Mouse (Mus musculus) forebrain, embryonic 13.5 days (tissue): ENCODE measurements around the gene Prune2. TPM values are rescaled to one million over a fixed set of nuclear protein-coding genes. Genes with fewer than 3 reads are reported as not detected.
A peak's percentile ranks its signal among the peaks of the same experiment; 100 is the strongest.

Experiments
- ATAC-seq: fragments of 200-750 bp; cut with Nextera tagmentation; 2 replicates; pipeline ENCODE4 v1.8.0; 2017
- H3K27ac ChIP-seq: fragments of 300-500 bp; sonication (generic); 2 replicates; pipeline ENCODE4 v1.5.1; 2015; ENCODE audit warnings: inconsistent platforms, mild to moderate bottlenecking, moderate library complexity
- H3K27me3 ChIP-seq: fragments of 300-500 bp; sonication (generic); 2 replicates; pipeline ENCODE4 v1.6.1; 2015; ENCODE audit warnings: mild to moderate bottlenecking, inconsistent platforms
- H3K36me3 ChIP-seq: fragments of 300-500 bp; sonication (generic); 2 replicates; pipeline ENCODE4 v1.6.1; 2015; ENCODE audit warnings: mild to moderate bottlenecking, inconsistent platforms; ENCODE audit not compliant: poor library complexity, severe bottlenecking
- H3K4me1 ChIP-seq: fragments of 300-500 bp; sonication (generic); 2 replicates; pipeline ENCODE4 v1.6.1; 2015; ENCODE audit warnings: inconsistent platforms
- H3K4me2 ChIP-seq: fragments of 300-500 bp; sonication (generic); 2 replicates; pipeline ENCODE4 v1.6.1; 2015; ENCODE audit warnings: inconsistent platforms, mild to moderate bottlenecking, moderate library complexity
- H3K4me3 ChIP-seq: fragments of 300-500 bp; sonication (generic); 2 replicates; pipeline ENCODE4 v1.5.1; 2015; ENCODE audit warnings: mild to moderate bottlenecking, inconsistent platforms
- H3K9ac ChIP-seq: fragments of 300-500 bp; sonication (generic); 2 replicates; pipeline ENCODE4 v1.6.1; 2015; ENCODE audit warnings: mild to moderate bottlenecking, inconsistent platforms
- H3K9me3 ChIP-seq: fragments of 300-500 bp; sonication (generic); replicated peaks from 2 replicates; pipeline ENCODE4 v1.6.1; 2016; ENCODE audit warnings: inconsistent platforms
- WGBS: fragments of 180-500 bp; shearing (Covaris S2); methylation state at CpG from one replicate; pipeline ENCODE4 v1.1.7; 2015; 5-methylcytosine and 5-hydroxymethylcytosine counted together
- polyA plus RNA-seq: library from polyadenylated mRNA; unstranded; fragments of >200 nt; fragmentation: Nextera tagmentation; extraction: Ambion mirVana; gene quantifications from 2 replicates; pipeline ENCODE4 v1.2.1, GENCODE M21; 2015

Gene Prune2
- polyA plus RNA-seq, 1 experiment from 2014 or later: 2.0 TPM

DNA sequence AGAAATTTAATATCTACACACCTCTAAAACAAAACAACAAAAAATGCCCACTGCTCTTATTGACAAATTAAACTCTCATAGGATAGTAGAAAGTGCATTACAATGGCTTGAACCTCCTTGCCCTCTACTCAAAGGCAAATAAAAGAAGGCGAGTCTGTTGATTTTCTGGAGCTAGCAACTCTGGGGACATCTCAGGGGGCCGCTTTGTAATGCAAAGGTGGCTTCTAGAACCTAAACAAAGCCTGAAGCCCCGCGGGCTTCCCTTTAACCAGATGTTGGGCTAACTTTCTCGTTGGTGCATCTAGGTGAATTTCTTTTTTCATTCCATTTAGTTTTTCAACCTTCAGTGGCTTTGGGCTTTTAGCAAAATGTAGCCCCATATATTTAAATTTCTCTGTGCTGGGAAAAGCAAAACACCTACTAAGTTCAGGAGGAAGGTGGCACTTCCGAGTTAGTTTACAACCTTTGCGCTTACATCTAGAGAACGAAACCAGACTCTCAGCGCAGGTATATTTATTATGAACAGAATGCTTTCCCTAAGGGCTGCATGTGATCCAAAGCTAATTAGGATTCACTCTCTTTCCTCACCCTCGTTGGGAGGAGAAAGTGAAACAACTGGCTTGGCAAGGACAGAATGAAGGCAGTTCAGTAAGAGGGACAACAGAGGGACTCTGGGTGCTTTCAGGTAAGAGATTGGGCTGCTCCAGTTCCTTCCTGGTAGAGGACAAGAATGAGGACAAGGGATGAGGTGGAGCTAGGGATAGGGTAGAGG, 182.4 kb downstream of the Prune2 start:
- H3K27ac ChIP-seq: no peak overlapping the region
- H3K4me2 ChIP-seq: no peak overlapping the region
- H3K27me3 ChIP-seq: no peaks in the 10 kb centered on the region
- no peaks in the 10 kb centered on the region for H3K9me3 ChIP-seq
- ATAC-seq: no peak
- WGBS: 24% methylated on average over 10 of the region's 10 CpGs
- no peaks in the 10 kb centered on the region for H3K4me1 ChIP-seq
- no peaks in the 10 kb centered on the region for H3K36me3 ChIP-seq
- no peak overlapping the region for H3K4me3 ChIP-seq
- no peak overlapping the region for H3K9ac ChIP-seq

DNA sequence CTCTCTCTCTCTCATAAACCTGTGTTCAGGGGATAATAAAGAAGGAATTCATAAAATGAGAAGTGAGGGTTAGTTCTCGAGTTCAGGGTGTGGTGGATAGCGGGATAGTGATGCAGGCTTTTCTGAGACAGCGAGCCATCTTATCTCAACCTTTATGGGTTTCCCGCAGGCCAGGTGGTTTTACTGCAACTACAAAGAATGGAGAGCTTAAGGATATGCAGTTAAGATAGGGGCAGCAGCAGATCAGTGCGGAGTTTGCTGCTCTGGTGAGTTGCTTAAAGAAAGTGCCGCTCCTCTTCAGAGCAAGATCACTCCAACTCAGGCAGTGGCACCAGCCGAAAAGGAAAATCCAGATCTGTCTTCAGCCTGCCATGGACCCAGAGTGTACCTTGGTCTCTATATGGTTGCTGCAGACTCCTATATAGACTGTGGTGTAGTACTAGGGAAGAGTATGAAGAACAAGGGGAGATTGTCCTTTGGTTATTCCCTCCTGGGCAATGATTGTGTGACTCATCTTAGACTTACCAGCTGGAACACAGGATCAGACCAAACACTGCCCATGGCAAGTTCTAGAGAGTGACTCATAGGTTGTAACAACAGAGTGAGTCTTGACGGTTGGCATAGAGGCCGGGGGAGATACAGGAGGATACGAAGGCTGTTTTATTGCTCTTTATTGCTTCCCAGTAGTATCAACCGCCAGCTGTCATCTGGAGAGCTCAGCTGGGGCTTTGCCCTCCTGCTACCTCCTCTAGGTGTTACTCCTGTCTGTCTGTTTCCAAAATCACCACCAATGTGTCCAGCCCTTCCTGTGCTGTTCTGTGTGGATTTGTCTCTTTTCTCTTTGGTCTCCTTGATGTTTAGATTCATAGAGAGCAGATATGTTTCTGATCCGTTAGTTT, 184.3 kb downstream of the Prune2 start:
- Histone ChIP-seq H3K27me3 (no peaks in the 10 kb centered on the region), H3K4me2 (no peak overlapping the region), H3K9ac (no peak overlapping the region), H3K36me3 (no peaks in the 10 kb centered on the region), H3K9me3 (no peaks in the 10 kb centered on the region), H3K4me3 (no peak overlapping the region), H3K4me1 (no peaks in the 10 kb centered on the region), H3K27ac (no peak overlapping the region)
- WGBS: 92% methylated on average over 12 of the region's 12 CpGs
- ATAC-seq: no peak

DNA sequence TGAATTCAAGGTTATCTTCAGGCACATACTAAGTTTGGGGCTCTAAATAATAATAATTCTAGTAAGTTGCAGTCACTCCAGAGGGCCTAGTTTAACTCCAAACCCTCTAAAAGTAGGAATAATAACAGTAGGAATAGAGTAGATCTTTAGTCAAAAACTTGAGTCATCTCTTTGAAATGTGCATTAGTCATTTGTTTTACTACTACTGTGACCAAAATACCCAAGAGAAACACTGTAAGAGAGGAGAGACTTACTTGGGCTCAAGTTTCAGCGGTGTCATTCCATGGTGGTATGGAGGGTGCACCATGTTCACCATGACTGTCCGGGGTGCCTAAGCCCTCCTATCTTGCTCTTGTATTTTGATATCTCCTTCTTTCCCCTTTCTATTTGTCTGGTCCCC, 187.3 kb downstream of the Prune2 start:
- H3K27ac ChIP-seq: no peak overlapping the region
- no peaks in the 10 kb centered on the region for H3K9me3 ChIP-seq
- H3K36me3 ChIP-seq: no peaks in the 10 kb centered on the region
- no peak overlapping the region for H3K4me3 ChIP-seq
- no peak for ATAC-seq
- H3K4me2 ChIP-seq: no peak overlapping the region
- WGBS: 98% methylated on average over 2 of the region's 2 CpGs
- H3K9ac ChIP-seq: no peak overlapping the region
- no peaks in the 10 kb centered on the region for H3K4me1 ChIP-seq
- no peaks in the 10 kb centered on the region for H3K27me3 ChIP-seq

DNA sequence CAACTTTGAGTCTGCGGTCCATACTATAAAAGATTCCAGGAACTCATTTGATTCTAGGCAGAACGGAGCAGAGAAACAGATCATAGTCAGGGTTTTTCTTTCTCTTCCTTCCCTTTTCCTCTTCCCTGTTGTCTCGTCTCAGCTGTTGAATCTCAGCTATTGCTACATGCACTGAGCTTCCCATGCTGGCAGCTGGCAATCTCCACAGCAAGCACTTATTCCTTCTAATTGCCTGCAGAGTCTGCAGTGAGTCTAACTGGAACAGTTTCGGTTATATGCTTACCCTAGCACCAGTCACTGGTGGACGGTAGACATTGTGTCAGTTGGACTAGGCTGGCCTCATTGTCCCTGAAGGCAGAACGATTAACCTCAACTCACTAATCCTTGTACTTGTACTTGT, 188.3 kb downstream of the Prune2 start:
- no peaks in the 10 kb centered on the region for H3K4me1 ChIP-seq
- ATAC-seq: no peak
- no peak overlapping the region for H3K9ac ChIP-seq
- no peaks in the 10 kb centered on the region for H3K27me3 ChIP-seq
- no peak overlapping the region for H3K27ac ChIP-seq
- WGBS: 85% methylated on average over 6 of the region's 6 CpGs
- H3K36me3 ChIP-seq: no peaks in the 10 kb centered on the region
- H3K9me3 ChIP-seq: no peaks in the 10 kb centered on the region
- no peak overlapping the region for H3K4me2 ChIP-seq
- H3K4me3 ChIP-seq: no peak overlapping the region

DNA sequence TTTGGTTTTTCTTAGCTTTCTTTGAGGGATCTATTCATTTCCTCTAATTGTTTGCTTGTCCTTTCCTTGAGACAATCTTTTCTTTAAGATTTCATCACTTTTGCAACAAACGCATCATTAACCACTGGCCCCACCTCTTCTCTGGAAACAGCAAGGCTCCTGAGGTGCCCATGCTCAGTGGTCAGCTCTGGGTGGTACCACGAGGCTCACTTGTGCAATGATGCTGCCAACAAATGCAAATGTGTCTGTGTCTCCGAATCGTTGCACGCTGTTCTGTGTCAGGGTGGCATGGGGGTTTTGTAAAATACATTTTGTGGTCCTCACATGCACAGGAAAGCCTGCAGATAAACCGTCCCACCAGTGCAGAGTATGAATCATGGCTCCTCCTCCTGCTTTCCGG, 194.1 kb downstream of the Prune2 start:
- Histone ChIP-seq H3K9ac (no peak overlapping the region), H3K4me2 (no peak overlapping the region), H3K4me1 (no peaks in the 10 kb centered on the region), H3K4me3 (no peak overlapping the region), H3K36me3 (no peaks in the 10 kb centered on the region), H3K27ac (no peak overlapping the region), H3K27me3 (no peaks in the 10 kb centered on the region), H3K9me3 (no peaks in the 10 kb centered on the region)
- ATAC-seq: no peak
- 87% methylated on average over 7 of the region's 7 CpGs for WGBS

DNA sequence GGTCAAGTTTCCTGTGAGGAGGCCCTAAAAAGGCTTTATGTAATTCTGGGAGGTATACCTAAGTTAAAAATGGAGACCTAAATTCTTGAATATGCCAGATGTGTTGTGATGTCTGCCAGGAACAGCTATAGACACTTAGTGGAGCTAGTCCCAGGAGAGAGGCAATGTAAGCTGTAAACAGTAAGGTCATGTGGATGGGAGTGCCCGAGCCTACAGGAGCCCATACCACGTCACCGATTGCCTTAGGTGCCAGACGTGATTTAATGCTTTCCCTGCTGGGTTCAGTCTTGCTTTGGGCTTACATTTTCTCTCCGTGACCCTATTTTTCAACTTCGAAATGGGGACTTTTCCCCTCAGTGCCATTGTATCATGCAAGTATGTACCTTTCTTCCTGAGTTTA, 195.9 kb downstream of the Prune2 start:
- no peaks in the 10 kb centered on the region for H3K27me3 ChIP-seq
- H3K4me1 ChIP-seq: no peaks in the 10 kb centered on the region
- no peaks in the 10 kb centered on the region for H3K9me3 ChIP-seq
- no peak overlapping the region for H3K9ac ChIP-seq
- WGBS: 89% methylated on average over 6 of the region's 6 CpGs
- no peak overlapping the region for H3K4me2 ChIP-seq
- H3K4me3 ChIP-seq: no peak overlapping the region
- no peaks in the 10 kb centered on the region for H3K36me3 ChIP-seq
- no peak overlapping the region for H3K27ac ChIP-seq
- ATAC-seq: no peak

DNA sequence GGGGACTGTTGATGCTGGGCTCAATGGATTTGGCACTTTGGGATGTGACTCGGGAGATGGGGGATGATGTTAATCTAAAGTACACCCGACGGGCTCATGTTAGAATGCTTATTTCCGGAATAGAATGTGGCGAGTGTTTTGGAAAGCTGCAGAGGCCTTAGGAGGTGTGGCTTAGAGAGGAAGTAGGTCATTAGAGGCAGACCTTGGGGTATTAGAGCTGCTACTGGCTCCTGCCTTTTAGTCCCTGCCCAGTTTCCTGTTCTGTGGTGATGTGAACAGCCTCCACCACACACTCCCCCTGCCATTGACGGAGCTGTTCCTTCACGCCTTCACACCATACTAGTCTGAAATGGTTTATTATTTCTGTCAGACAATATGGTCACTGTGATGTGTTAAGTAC, 196.5 kb downstream of the Prune2 start:
- H3K4me2 ChIP-seq: no peak overlapping the region
- H3K9ac ChIP-seq: no peak overlapping the region
- WGBS: 87% methylated on average over 7 of the region's 7 CpGs
- ATAC-seq: no peak
- H3K9me3 ChIP-seq: no peaks in the 10 kb centered on the region
- no peaks in the 10 kb centered on the region for H3K27me3 ChIP-seq
- H3K36me3 ChIP-seq: no peaks in the 10 kb centered on the region
- H3K4me1 ChIP-seq: no peaks in the 10 kb centered on the region
- no peak overlapping the region for H3K4me3 ChIP-seq
- no peak overlapping the region for H3K27ac ChIP-seq

DNA sequence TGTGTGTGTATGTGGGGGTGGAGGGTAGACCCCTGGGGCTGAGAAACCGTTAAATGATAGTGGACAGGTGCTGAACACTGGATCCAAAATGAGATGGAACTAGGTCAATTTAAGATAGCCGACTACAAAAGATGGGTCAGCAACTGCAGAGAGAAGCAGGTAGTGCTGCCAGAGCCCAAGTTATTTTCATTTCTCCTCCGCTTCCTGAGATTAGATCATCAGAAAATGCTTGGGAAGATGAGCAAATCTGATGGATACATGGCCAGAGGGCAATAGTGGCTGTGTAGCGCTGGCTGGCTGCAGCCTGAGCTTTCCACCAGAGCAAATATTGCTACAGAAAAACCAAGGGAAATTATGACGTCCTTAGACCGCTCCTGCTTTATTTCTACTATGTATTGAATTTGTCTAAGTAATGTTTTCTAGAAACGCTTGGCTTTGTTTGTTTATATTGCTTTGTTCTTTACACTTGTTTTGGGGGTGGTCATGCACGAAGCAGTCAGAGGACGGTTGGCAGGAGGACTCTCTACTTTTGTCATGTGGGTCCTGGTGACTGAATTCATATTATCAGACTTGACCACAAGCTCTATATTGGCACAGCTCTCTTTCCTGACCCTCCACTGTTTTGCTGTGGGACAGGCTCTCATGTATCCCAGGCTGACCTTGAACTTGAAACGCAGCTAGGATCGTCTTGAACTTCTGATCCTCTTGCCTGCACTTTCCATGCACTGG, 198.2 kb downstream of the Prune2 start:
- no peaks in the 10 kb centered on the region for H3K4me1 ChIP-seq

DNA sequence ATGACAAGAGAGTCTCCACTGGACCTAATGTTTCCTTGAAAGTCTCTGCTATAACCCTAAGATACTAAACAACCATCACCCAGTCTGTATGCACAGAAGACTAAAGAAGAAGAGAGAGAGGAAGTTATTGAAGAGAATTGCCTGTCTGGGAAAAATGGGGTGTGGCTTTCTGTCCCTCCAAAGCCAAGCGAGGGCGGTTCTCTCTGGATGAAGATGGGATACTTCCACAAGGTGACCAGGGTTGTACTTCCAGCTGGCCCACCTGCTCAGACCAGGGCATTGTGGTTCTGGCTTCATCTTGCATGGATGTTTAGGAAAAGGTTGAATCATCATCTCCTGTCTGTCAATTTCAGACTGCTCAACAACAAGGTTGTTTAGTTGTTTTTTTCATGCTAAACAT, 199.3 kb downstream of the Prune2 start:
- WGBS: 97% methylated on average over 2 of the region's 2 CpGs
- no peaks in the 10 kb centered on the region for H3K9me3 ChIP-seq
- H3K9ac ChIP-seq: no peak overlapping the region
- no peak overlapping the region for H3K27ac ChIP-seq
- no peaks in the 10 kb centered on the region for H3K27me3 ChIP-seq
- no peak for ATAC-seq
- no peaks in the 10 kb centered on the region for H3K36me3 ChIP-seq
- H3K4me2 ChIP-seq: no peak overlapping the region
- H3K4me1 ChIP-seq: no peaks in the 10 kb centered on the region
- H3K4me3 ChIP-seq: no peak overlapping the region

More for the DNA sequence above, 198.2 kb downstream of the Prune2 start:
- no peak overlapping the region for H3K27ac ChIP-seq
- no peaks in the 10 kb centered on the region for H3K9me3 ChIP-seq
- no peak overlapping the region for H3K9ac ChIP-seq
- ATAC-seq: no peak
- no peak overlapping the region for H3K4me2 ChIP-seq
- H3K4me3 ChIP-seq: no peak overlapping the region
- WGBS: 86% methylated on average over 11 of the region's 11 CpGs
- no peaks in the 10 kb centered on the region for H3K36me3 ChIP-seq
- H3K27me3 ChIP-seq: no peaks in the 10 kb centered on the region

DNA sequence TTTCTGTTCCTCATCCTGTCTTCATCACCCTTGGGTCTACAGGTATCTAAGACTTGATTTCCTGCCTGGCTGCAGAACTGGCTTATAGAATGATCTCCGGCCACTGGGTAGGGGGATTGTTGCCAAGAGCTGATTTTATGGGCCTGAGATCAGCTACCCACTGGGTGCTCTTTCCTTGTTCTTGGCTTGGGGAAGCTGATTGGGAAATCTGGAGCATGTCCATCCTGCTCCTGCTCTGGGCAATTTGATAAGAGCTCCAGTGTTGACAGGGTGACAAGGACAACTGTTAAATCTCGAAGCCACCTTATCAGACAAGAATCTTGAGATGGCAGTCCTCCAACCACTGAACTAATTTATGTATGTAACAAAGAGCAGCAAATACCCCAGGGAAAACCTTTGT, 203.8 kb downstream of the Prune2 start:
- Histone ChIP-seq H3K4me1 (no peaks in the 10 kb centered on the region), H3K4me3 (no peak overlapping the region), H3K9ac (no peak overlapping the region), H3K4me2 (no peak overlapping the region), H3K27ac (no peak overlapping the region), H3K9me3 (no peaks in the 10 kb centered on the region), H3K36me3 (no peaks in the 10 kb centered on the region), H3K27me3 (no peaks in the 10 kb centered on the region)
- 81% methylated on average over 2 of the region's 2 CpGs for WGBS
- ATAC-seq: no peak

DNA sequence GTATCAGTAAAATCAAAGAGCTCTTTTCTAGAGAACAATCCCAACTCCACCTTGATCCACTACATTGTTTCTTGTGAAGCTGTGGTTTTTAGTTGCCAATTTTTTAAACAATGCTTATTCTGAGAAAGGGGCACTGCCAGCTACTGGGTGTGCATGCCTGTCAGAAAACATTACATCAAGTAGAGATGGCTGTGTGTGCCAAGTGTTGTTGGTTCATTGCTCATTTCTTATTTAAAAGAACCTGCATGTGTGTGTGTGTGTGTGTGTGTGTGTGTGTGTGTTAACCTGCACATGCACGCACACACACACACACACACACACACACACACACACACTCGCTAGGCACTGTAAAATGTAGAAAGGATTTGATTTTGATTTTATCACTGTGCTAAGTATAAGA, 204.3 kb downstream of the Prune2 start:
- no peak for ATAC-seq
- 80% methylated on average over 2 of the region's 2 CpGs for WGBS
- no peak overlapping the region for H3K27ac ChIP-seq

DNA sequence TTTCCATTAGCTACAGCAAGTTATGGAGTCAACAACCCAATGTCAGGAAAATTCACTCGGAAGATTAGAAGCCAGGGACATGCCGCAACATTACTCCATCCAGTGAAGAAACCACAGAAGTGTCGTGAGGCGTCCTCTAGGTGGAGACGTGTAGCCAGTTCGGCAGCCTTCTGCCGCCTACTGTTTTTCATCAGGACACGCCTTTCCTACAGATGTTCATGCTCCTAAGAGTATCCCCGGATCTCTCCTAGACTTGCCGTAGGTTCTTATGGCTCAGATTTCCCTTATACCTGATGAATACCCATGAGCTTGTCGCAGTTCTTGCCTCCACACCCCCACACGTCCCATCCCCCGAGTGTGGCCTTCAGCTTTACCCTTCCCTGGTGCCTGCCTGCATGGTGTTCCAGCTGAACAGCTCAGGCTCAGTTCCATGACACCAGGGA, 207.6 kb downstream of the Prune2 start:
- Histone ChIP-seq H3K27ac (no peak overlapping the region), H3K4me2 (no peak overlapping the region), H3K4me1 (no peaks in the 10 kb centered on the region), H3K27me3 (no peaks in the 10 kb centered on the region), H3K9ac (no peak overlapping the region), H3K36me3 (no peaks in the 10 kb centered on the region), H3K4me3 (no peak overlapping the region), H3K9me3 (no peaks in the 10 kb centered on the region)
- WGBS: 23% methylated on average over 13 of the region's 13 CpGs
- peak; percentile 81 for ATAC-seq

More for the DNA sequence above, 204.3 kb downstream of the Prune2 start:
- Histone ChIP-seq H3K4me3 (no peak overlapping the region), H3K4me1 (no peaks in the 10 kb centered on the region), H3K4me2 (no peak overlapping the region), H3K9me3 (no peaks in the 10 kb centered on the region), H3K9ac (no peak overlapping the region), H3K36me3 (no peaks in the 10 kb centered on the region), H3K27me3 (no peaks in the 10 kb centered on the region)
